In genomic region chr5:43948111-43948743, GRCm38 (mm10) we compare ENCODE assay signal across 8 mouse cellular contexts. TPM values are rescaled to one million over a fixed set of nuclear protein-coding genes. Genes with fewer than 3 reads are reported as not detected.
DNase-seq lines count a peak whose midpoint lies in the region.

No protein-coding gene starts in this region.

- H3K36me3 ChIP-seq in forebrain, embryonic 10.5 days (replicated peaks) = no peaks in the 10 kb centered on the region

- peaks cover 26% of the 10 kb centered on the region for H3K4me1 ChIP-seq in forebrain, embryonic 10.5 days

- no peaks in the 10 kb centered on the region for H3K9me3 ChIP-seq in forebrain, embryonic 10.5 days

- intact Hi-C loops in heart, postnatal 10 days (cut with DNase I) = no loop called here

- WGBS in forebrain, embryonic 10.5 days = 2% methylated on average over 27 of the region's 27 CpGs

- peak overlapping the region; percentile 75 for H3K27ac ChIP-seq in forebrain, embryonic 10.5 days

- DNase-seq in CD4-positive helper T cell, adult 2 months (ENCODE audit: low read depth, low spot score) = peak; percentile 88
- DNase-seq in adrenal gland, postnatal 25 days = peak; percentile 44
- peak; percentile 68 for DNase-seq in forebrain, embryonic 10.5 days (ENCODE audit: extremely low spot score, low spot score)
- peak; percentile 37 to 38 for DNase-seq in heart, postnatal 10 days
- DNase-seq in kidney, postnatal 25 days = peak; percentile 80 to 93
- peak; percentile 83 for DNase-seq in lung, postnatal 10 days
- DNase-seq in ovary, postnatal 10 days (ENCODE audit: low spot score) = peak; percentile 12
- DNase-seq in thymus, postnatal 14 days = peak; percentile 84

- peaks cover 4% of the 10 kb centered on the region; the same call in 1 of the 2 replicates for H3K27me3 ChIP-seq in forebrain, embryonic 10.5 days (ENCODE audit: poor library complexity, severe bottlenecking)

- peak overlapping the region; percentile 51 for H3K4me3 ChIP-seq in forebrain, embryonic 10.5 days

RNA-seq across cellular contexts. Expression of gene Fgfbp1, which starts 33.4 kb away (rescaled TPM):
- not detected in 2 replicates for total RNA-seq in adrenal gland, postnatal 25 days (2021)
- polyA plus RNA-seq in forebrain, embryonic 10.5 days (2016; fragmentation: Nextera tagmentation; extraction: Ambion mirVana) = 0.71 and 0.89 TPM in 2 replicates
- under 1 TPM; 0.45 TPM for total RNA-seq in heart, postnatal 10 days (2021)

RNA-seq across cellular contexts. Expression of gene Gm7879, which starts 35.3 kb away (rescaled TPM):
- 11.4 and 18.9 TPM in 2 replicates for total RNA-seq in adrenal gland, postnatal 25 days (2021)
- polyA plus RNA-seq in forebrain, embryonic 10.5 days (2016; fragmentation: Nextera tagmentation; extraction: Ambion mirVana) = 0.63 and 1.1 TPM in 2 replicates
- total RNA-seq in heart, postnatal 10 days (2021) = 10 to 100 TPM in 1 of 2 experiments, 1 to 10 TPM in 1; 8.9 to 10.7 TPM

Comparison
In these comparisons a context has a peak if more than half of its experiments do, and no peak if none do; other contexts are left out.
1. Peak in every context shown above with its lines: DNase-seq, H3K4me3 ChIP-seq and H3K27ac ChIP-seq.
2. DNase-seq: peak in every context shown above with its lines; median percentile 88 in CD4-positive helper T cell, adult 2 months; 86 in kidney, postnatal 25 days; 84 in thymus, postnatal 14 days; 83 in lung, postnatal 10 days; 68 in forebrain, embryonic 10.5 days; 44 in adrenal gland, postnatal 25 days; 38 in heart, postnatal 10 days; 12 in ovary, postnatal 10 days.